Comparison of ENCODE assay signal across 9 mouse cellular contexts in the genomic region with DNA sequence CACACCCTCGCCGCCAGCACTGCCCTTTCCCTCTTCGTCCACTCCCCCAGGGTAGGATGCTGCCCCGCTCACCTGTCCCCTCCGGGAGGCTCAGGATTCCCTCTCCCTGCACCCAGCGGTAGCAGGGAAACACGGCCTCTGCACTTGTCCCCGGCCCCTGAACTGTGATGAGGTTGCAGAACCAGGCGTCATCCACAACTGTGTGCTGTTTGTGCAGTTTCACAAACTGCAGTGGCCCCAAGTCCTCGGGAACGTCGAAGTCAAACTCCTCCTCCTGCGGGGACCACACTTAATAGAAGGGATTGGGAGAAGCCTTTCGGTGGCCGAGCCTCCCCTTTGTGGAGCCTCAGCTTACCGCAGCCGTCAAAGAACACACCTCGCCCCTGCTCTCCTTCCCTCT. TPM values are rescaled to one million over a fixed set of nuclear protein-coding genes. Genes with fewer than 3 reads are reported as not detected.
DNase-seq lines count a peak whose midpoint lies in the region; ATAC-seq and TF ChIP-seq lines count a peak whose summit lies in the region.
"Had no signal": no experiment of that assay in that cellular context is flagged by ENCODE, and none has a peak within 500 bp of the region (broad histone marks: within the 10 kb centered on the region; RNA-seq: fewer than 3 reads in every experiment).

No protein-coding gene starts in this region.

- no peak overlapping the region for H3K4me2 ChIP-seq in forebrain, postnatal 0 days (ENCODE audit: low read depth)

- no peak for ATAC-seq in forebrain, postnatal 0 days
- ATAC-seq in megakaryocyte, adult 5-6 weeks (ENCODE audit: poor library complexity, severe bottlenecking): peak; percentile 45; the same call in 1 of the 2 replicates

- H3K9me3 ChIP-seq in forebrain, embryonic 10.5 days: no peaks in the 10 kb centered on the region
- no peaks in the 10 kb centered on the region for H3K9me3 ChIP-seq in forebrain, postnatal 0 days (ENCODE audit: low read length)

- no peak for DNase-seq in forebrain, embryonic 10.5 days (ENCODE audit: extremely low spot score, low spot score)
- no peak for DNase-seq in forebrain, postnatal 0 days
- peak; percentile 29 for DNase-seq in thymus, postnatal 4 days
- DNase-seq in thymus, postnatal 0 days (ENCODE audit: low spot score): no peak
- DNase-seq in thymus, postnatal 10 days (ENCODE audit: low spot score in 2 of 2): no peak
- no peak for DNase-seq in layer of hippocampus, postnatal 25 days (ENCODE audit: extremely low spot score in 1 of 2, low spot score in 1 of 2)
- DNase-seq in embryo, embryonic 10.5 days (ENCODE audit: low spot score): no peak
- DNase-seq: thymus, postnatal 36 days had no signal

- H3K36me3 ChIP-seq in forebrain, embryonic 10.5 days (replicated peaks): no peaks in the 10 kb centered on the region
- no peaks in the 10 kb centered on the region for H3K36me3 ChIP-seq in forebrain, postnatal 0 days (ENCODE audit: insufficient read depth)

- H3K4me1 ChIP-seq in forebrain, embryonic 10.5 days: peaks cover 20% of the 10 kb centered on the region
- H3K4me1 ChIP-seq in forebrain, postnatal 0 days (ENCODE audit: insufficient read depth): no peaks in the 10 kb centered on the region

- H3K4me3 ChIP-seq in forebrain, embryonic 10.5 days: peak overlapping the region; percentile 46
- H3K4me3 ChIP-seq in forebrain, postnatal 0 days (ENCODE audit: low read depth, low read length): no peak overlapping the region

- 3% methylated on average over 18 of the region's 18 CpGs for WGBS in forebrain, embryonic 10.5 days
- WGBS in forebrain, postnatal 0 days: 5% methylated on average over 18 of the region's 18 CpGs

- TF ChIP-seq CTCF in forebrain, postnatal 0 days (IDR thresholded peaks at IDR 0.05; ENCODE audit: low read depth): no peak

- H3K27me3 ChIP-seq in forebrain, embryonic 10.5 days (ENCODE audit: poor library complexity, severe bottlenecking): peaks cover 64% of the 10 kb centered on the region
- peaks cover 36% of the 10 kb centered on the region for H3K27me3 ChIP-seq in forebrain, postnatal 0 days (ENCODE audit: insufficient read depth, low read length)

- H3K27ac ChIP-seq in forebrain, embryonic 10.5 days: no peak overlapping the region
- H3K27ac ChIP-seq in forebrain, postnatal 0 days (ENCODE audit: low read depth, low read length): no peak overlapping the region

- H3K9ac ChIP-seq in forebrain, postnatal 0 days: no peak overlapping the region

RNA-seq across cellular contexts. Expression of a gene that starts 0.8 kb away (rescaled TPM):
- 2.5 and 2.7 TPM in 2 replicates for polyA plus RNA-seq in forebrain, embryonic 10.5 days (2016; fragmentation: Nextera tagmentation; extraction: Ambion mirVana)
- 0.10 and 0.31 TPM in 2 replicates for total RNA-seq in forebrain, postnatal 0 days (2014; rRNA removed)
- polyA plus RNA-seq in forebrain, postnatal 0 days (2015; fragmentation: Nextera tagmentation; extraction: Ambion mirVana): 0.46 and 0.59 TPM in 2 replicates
- 0.54 and 0.61 TPM in 2 replicates for polyA plus RNA-seq in thymus, postnatal 0 days (2015; fragmentation: Nextera tagmentation; extraction: Ambion mirVana)
- total RNA-seq in megakaryocyte, adult 5-6 weeks (2015): not detected in 2 replicates
- total RNA-seq in megakaryocyte, adult 5-6 weeks (2017): not detected in 2 replicates
- under 1 TPM in 1 of 2 experiments, not detected in 1; 0.20 TPM for total RNA-seq in layer of hippocampus, postnatal 25 days (2021)

RNA-seq across cellular contexts. Expression of a gene that starts 14.7 kb away (rescaled TPM):
- 83.9 and 92.7 TPM in 2 replicates for polyA plus RNA-seq in forebrain, embryonic 10.5 days (2016; fragmentation: Nextera tagmentation; extraction: Ambion mirVana)
- 24.6 and 48.0 TPM in 2 replicates for total RNA-seq in forebrain, postnatal 0 days (2014; rRNA removed)
- polyA plus RNA-seq in forebrain, postnatal 0 days (2015; fragmentation: Nextera tagmentation; extraction: Ambion mirVana): 520 and 544 TPM in 2 replicates
- 355 and 365 TPM in 2 replicates for polyA plus RNA-seq in thymus, postnatal 0 days (2015; fragmentation: Nextera tagmentation; extraction: Ambion mirVana)
- 221 and 238 TPM in 2 replicates for total RNA-seq in megakaryocyte, adult 5-6 weeks (2015)
- total RNA-seq in megakaryocyte, adult 5-6 weeks (2017): 29.7 and 38.5 TPM in 2 replicates
- total RNA-seq in layer of hippocampus, postnatal 25 days (2021): 100 to 1,000 TPM; 310 to 312 TPM

RNA-seq across cellular contexts. Expression of a gene that starts 14.7 kb away (rescaled TPM):
- polyA plus RNA-seq in forebrain, embryonic 10.5 days (2016; fragmentation: Nextera tagmentation; extraction: Ambion mirVana): 7.9 and 10.1 TPM in 2 replicates
- total RNA-seq in forebrain, postnatal 0 days (2014; rRNA removed): 4.9 and 7.4 TPM in 2 replicates
- 16.6 and 19.4 TPM in 2 replicates for polyA plus RNA-seq in forebrain, postnatal 0 days (2015; fragmentation: Nextera tagmentation; extraction: Ambion mirVana)
- 13.0 and 13.9 TPM in 2 replicates for polyA plus RNA-seq in thymus, postnatal 0 days (2015; fragmentation: Nextera tagmentation; extraction: Ambion mirVana)
- total RNA-seq in megakaryocyte, adult 5-6 weeks (2015): 4.0 and 5.2 TPM in 2 replicates
- total RNA-seq in megakaryocyte, adult 5-6 weeks (2017): 0.11 and 4.3 TPM in 2 replicates
- 1 to 10 TPM; 3.2 to 4.5 TPM for total RNA-seq in layer of hippocampus, postnatal 25 days (2021)

RNA-seq across cellular contexts. Expression of a gene that starts 16.6 kb away (rescaled TPM):
- 227 TPM in 2 replicates for polyA plus RNA-seq in forebrain, embryonic 10.5 days (2016; fragmentation: Nextera tagmentation; extraction: Ambion mirVana)
- 48.7 and 54.1 TPM in 2 replicates for total RNA-seq in forebrain, postnatal 0 days (2014; rRNA removed)
- 161 and 207 TPM in 2 replicates for polyA plus RNA-seq in forebrain, postnatal 0 days (2015; fragmentation: Nextera tagmentation; extraction: Ambion mirVana)
- polyA plus RNA-seq in thymus, postnatal 0 days (2015; fragmentation: Nextera tagmentation; extraction: Ambion mirVana): 174 and 191 TPM in 2 replicates
- total RNA-seq in megakaryocyte, adult 5-6 weeks (2015): 74.4 and 77.6 TPM in 2 replicates
- 25.6 and 31.5 TPM in 2 replicates for total RNA-seq in megakaryocyte, adult 5-6 weeks (2017)
- 10 to 100 TPM; 50.6 to 55.6 TPM for total RNA-seq in layer of hippocampus, postnatal 25 days (2021)

RNA-seq across cellular contexts. Expression of a gene that starts 24.7 kb away (rescaled TPM):
- polyA plus RNA-seq in forebrain, embryonic 10.5 days (2016; fragmentation: Nextera tagmentation; extraction: Ambion mirVana): 4.5 and 4.7 TPM in 2 replicates
- 4.2 TPM in 2 replicates for total RNA-seq in forebrain, postnatal 0 days (2014; rRNA removed)
- polyA plus RNA-seq in forebrain, postnatal 0 days (2015; fragmentation: Nextera tagmentation; extraction: Ambion mirVana): 3.8 and 5.3 TPM in 2 replicates
- polyA plus RNA-seq in thymus, postnatal 0 days (2015; fragmentation: Nextera tagmentation; extraction: Ambion mirVana): 1.9 and 2.2 TPM in 2 replicates
- total RNA-seq in megakaryocyte, adult 5-6 weeks (2015): 0.04 and 0.27 TPM in 2 replicates
- total RNA-seq in megakaryocyte, adult 5-6 weeks (2017): not detected in 2 replicates
- total RNA-seq in layer of hippocampus, postnatal 25 days (2021): 1 to 10 TPM; 1.2 to 2.1 TPM
